Mouse (Mus musculus): ENCODE measurements around the gene Vmn1r54.
A peak's percentile ranks its signal among the peaks of the same experiment; 100 is the strongest.
"Not testable (repeated sequence)": the region's sequence is repeated elsewhere in the genome, so short reads cannot be mapped to it uniquely, and the experiment has no call there.

Vmn1r54 gene

GRCm38 (mm10) chr6:90246000-90246399, at the start of gene Vmn1r54:
Gene Vmn1r54 (plus strand): TSS chr6:90246300.
- DNase-seq (ENCODE audit: low spot score in 2 of 2), result no peak

- DNase-seq (ENCODE audit: low spot score in 2 of 2), result not testable (repeated sequence)
These were observed 43.6 kb upstream of the Vmn1r54 start, which contains the start of gene V1ra8 for GRCm38 (mm10) chr6:90202493-90202892. Gene V1ra8 (plus strand): TSS chr6:90202793.

GRCm38 (mm10) chr6:90224338-90224737, 21.8 kb upstream of the Vmn1r54 start, which contains the start of gene Vmn1r53:
Gene Vmn1r53 (minus strand): TSS chr6:90224438.
- DNase-seq (ENCODE audit: low spot score in 2 of 2), result no peak

- not testable (repeated sequence) for DNase-seq (ENCODE audit: low spot score in 2 of 2)
These were observed 14.0 kb upstream of the Vmn1r54 start for GRCm38 (mm10) chr6:90232114-90232513.

DNA sequence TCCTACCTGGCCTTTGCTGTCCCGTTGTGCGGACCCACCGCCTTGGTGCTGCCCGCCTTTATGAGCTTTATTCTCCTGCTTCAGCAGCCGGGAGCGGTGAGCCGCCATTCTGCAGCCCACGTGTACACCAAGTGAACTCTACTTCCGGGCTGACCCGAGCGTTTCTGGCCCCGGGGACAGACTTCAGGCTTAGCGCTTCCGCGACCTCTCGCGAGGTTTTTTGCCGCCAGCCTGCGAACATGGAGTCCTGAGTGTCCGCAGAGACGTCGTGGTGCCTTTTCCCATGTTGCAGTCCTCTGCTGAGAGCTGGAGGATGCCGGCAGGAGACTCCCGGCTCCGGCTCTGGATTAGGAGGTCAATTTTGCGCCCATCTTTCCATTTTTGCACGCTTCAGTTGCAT, 13.4 kb upstream of the Vmn1r54 start:
- no peak for DNase-seq (ENCODE audit: low spot score in 2 of 2)

DNA sequence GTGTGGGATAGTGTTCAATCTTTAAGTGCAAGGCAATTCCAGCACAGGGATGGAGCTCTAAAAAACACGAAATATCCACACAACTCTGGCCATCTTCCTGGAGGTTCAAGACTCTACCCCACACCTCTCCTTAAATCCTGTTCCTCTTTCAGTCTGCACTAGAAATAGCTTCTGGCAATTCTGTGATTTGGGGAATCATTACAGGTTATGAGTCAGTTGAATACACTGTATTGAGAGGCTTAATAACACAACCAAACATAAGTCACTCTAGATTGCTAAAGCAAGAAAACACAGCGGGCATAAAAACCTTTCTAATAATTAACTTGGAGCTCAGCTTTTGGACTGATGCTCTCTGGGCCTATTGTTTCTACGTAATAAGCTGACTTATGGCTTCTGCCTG, 2.1 kb upstream of the Vmn1r54 start:
- no peak for DNase-seq (ENCODE audit: low spot score in 2 of 2)

DNA sequence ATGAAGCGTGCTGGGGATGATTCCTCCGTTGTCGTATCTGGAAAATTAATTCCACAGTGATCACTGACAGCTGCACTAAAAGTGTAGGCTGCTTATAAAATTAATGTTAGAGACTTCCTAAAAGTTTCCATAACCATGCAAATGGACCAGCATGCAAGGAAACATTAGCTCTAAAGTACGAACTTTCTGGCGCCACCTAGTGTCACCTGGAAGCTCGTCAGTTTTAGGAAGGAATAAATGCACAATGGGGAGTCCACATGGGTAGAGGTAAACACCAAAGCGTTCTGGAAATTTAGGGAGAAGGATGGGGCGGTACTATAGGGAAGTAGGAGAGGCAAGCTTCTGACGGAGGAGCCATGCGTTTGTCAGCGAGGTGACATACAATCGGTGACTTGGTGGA, 42.2 kb downstream of the Vmn1r54 start:
- no peak for DNase-seq (ENCODE audit: low spot score in 2 of 2)

DNA sequence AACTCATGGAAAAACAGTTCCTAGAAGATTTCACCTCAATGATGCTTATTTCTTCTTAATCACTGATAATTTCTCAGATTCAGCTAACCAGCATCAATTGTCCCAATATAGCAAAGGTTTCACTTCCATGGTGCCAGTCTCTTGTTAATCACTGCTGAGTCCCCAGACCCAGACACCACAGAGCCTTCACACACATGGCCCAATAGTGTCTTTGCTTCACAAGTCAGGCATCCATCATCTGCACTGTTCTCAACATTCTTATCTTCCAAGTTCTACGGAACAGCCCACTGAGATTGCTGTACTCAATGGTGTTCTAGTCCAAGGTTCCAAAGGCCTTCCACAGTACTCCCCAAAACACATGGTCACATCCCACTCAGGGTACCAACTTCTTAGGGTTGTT, 54.8 kb downstream of the Vmn1r54 start, which contains the start of gene BC048671:
Gene BC048671 (plus strand): TSS at position 301 of the 400 bp plus-strand sequence.
- DNase-seq (ENCODE audit: low spot score in 2 of 2), result no peak

GRCm38 (mm10) chr6:90306315-90306975, 60.3 kb downstream of the Vmn1r54 start:
- DNase-seq (ENCODE audit: low spot score in 2 of 2), result no peak

DNA sequence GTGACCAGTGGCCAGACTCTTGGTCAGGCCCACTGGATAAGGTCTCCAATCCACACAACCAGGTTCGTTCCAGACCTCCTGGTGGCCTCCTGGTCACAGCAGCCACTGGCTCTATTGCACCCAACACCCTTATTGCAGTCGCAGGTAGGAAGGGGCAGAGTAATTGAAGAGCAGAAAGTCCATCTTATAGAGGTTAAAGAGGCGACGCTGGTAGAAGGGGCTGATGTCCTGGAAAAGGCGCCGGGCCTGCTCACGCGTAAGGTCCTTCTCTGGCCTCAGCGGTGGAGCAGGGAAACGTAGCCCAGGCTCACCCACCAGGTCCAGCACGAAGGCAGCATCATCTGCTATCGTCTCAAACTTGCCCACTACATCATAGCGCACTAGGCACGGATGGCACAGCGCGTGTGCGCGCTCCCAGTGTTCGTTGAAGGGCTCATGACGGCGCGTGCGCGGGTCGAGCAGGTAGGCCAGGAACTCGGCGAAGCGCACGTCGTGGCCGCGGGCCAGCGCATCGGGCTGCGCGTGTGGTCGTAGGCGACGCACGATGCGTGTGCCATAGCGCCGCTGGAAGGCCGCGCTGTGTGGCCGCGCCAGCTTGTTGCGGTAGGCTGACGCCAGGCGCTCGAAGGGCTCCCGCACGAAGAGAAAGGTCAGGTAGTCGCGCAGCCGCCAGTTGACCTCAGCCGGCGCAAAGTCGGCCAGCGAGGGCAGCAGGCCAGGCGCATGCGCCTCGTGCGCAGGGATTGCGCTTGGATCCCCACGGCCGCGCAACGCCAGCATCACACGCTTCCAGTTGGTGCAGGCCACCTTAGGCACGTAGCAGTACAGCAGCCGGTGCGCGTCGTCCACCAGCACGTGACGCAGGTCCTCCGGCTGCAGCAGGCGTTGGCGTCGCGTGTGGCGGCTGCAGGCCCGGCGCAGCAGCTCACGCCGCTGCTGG, 63.0 kb downstream of the Vmn1r54 start:
- no peak for DNase-seq (ENCODE audit: low spot score in 2 of 2)

GRCm38 (mm10) chr6:90315961-90316360, 69.9 kb downstream of the Vmn1r54 start:
- DNase-seq (ENCODE audit: low spot score in 2 of 2), result peak in 1 of 2 experiments; percentile 22

- DNase-seq (ENCODE audit: low spot score in 2 of 2), result no peak
These were observed 71.6 kb downstream of the Vmn1r54 start for GRCm38 (mm10) chr6:90317510-90318258.

GRCm38 (mm10) chr6:90319019-90319418, 72.9 kb downstream of the Vmn1r54 start:
- no peak for DNase-seq (ENCODE audit: low spot score in 2 of 2)

DNA sequence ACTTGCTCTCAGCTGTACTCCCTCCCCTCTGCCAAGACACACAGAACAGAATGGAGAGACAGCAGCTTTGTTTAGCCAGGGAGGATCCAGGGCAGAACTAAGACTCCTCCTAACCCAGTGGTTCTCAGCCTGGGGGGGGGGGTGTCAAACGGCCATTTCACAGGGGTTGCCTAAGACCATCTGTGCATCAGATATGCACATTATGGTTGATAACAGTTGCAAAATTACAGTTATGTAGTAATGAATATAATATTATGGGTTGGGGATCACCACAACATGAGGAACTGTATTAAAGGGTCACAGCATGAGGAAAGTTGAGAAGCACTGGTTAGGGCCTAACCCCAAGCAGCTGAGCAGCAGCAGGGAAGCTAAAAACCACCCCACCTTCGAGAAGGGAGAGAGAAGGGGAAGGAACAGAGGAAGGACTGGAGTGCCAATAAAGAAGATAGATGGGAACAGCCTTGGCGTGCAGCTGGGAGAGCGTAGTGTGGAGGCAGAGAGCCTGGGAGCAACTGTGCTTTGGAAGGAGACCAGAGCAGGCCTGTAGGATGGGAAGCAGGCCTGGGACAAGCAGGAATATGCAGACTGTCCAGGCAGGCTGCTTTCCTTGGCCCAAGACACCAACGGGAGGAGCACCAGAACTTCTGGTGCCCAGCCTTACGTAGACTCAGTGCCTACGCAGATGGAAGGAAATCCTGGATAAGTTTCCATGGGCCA, 73.5 kb downstream of the Vmn1r54 start:
- no peak for DNase-seq (ENCODE audit: low spot score in 2 of 2)

GRCm38 (mm10) chr6:90320429-90320828, 74.3 kb downstream of the Vmn1r54 start:
- no peak for DNase-seq (ENCODE audit: low spot score in 2 of 2)

Data from frontal cortex, postnatal 25 days (tissue).